Mouse (Mus musculus): ENCODE data around the gene Minos1.

- TF ChIP-seq CTCF (IDR thresholded peaks at IDR 0.05; ENCODE audit: borderline replicate concordance, insufficient read depth, low read depth, low read length) (no peak), POLR2A (IDR thresholded peaks at IDR 0.05; ENCODE audit: borderline replicate concordance, insufficient read depth, low read length) (no peak)
Measured at GRCm38 (mm10) chr4:139115721-139116120, 15.2 kb downstream of the Minos1 start.
